Mouse (Mus musculus) layer of hippocampus, postnatal 14 days (tissue): ENCODE results near the gene Abca4. TPM values are rescaled to one million over a fixed set of nuclear protein-coding genes. Genes with fewer than 3 reads are reported as not detected.

Experiments
- DNase-seq, 2 experiments: peaks; one replicate each; pipeline ENCODE4 v3.0.0; 2021 to 2022; ENCODE audit warnings: low spot score in 2 of 2, mixed read lengths in 1 of 2
- long read RNA-seq, 2 experiments: library from polyadenylated mRNA; stranded (forward); transcript quantifications; one replicate each; pipeline ENCODE4 v2.0.0; 2021
- total RNA-seq, 2 experiments: library from RNA; stranded (reverse); gene quantifications; 2 replicates each; pipeline ENCODE4 v1.2.3; 2021

The Abca4 gene
- total RNA-seq = 1 to 10 TPM; 2.6 to 6.6 TPM
- long read RNA-seq, experiment 1 = 0 reads
- long read RNA-seq, experiment 2 = 0 reads

DNA sequence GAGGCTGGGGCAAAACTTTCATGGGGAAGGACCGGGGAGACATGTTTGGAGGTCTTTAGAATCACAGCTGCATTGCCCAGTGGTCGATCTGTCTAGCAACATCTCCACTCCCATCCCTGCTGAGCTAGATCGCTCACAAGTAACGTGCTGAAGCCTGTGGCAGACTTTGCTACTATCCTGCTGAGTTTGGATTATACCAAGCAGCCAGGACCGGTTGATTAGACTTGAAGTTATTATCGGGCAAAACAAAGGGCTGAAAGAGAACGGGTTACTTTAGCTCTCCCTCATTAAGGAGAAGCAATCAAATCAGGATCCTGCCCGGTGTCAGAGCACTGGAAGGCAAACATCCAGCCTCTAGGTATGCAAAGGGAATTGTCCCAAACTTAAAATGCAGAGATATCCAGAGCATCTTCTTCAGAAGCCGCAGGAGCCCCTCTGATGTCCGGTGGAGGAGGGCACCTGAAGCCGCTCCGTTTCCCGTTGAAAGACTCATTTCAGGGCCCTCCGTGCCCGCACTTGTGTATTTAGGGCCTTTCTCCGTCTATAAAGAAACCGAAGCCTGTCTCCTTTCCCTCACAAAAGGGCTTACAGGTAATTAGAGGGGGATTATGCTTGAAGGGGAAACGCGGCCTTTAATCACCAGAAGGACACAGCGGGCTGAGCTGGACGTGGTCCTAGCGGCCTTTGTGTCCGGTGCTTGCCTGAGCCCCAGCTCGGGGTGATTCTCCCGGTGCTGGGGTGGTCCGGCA is at the start of gene Abca4:
Gene Abca4, plus strand, starts transcription at position 645 of the 749 bp plus-strand sequence.
- DNase-seq = no peak

DNA sequence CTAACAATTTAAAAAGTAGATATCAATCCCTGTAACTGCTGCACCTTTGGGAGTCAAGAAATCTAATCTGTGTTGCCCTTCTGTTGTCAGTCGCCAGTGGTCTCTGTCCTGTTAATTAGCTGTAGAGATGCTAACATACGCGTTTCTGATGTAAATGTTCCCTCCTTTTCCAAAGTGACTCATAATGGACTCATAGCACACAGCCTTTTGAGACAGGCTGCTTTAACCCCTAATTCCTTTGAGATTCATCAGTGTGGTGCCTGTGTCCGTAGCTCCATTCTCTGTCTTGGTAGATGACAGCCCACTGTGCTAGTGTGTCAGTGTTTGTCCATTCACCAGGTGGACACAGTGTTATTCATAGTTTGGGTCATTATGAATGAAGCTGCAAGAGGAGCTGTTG is 49.1 kb upstream of the Abca4 start:
- no peak for DNase-seq

DNA sequence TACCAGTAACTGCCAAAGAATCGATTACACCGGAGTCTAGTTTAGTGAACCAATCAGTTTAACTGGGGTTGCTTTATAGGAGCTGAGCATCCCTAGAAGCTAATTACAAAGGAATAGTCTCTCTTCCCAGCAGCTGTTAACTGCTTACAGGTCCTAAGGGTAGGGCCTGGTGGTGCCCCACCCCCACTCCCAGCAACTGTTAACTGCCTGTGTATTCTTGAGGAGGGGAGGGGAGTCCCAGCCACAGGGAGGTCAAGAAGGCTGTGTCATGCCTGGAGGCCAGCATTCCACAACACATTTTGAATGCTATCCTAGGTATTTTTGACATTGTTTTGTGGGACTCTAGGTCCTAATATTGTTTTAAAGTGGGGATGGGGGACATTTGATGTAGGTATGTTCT is 44.3 kb upstream of the Abca4 start:
- DNase-seq = no peak

DNA sequence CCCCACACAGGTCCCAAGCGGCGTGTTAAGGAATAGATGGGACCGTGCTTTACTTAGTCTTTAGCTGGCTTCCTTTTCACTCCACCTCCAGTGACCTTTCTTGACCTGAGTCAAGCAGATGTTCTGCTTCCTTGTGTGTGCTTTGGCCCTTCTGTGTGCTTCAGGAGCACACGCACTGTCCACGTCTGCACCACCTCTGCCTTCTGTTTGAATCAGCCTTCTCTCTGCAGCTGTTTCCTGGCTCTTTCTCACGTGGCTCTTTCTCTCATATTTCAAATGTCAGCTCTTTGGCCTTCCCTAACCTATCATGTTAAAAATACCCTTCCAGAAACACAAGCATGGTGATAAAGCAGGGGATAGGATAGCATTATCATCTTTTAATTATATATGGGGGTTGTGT is 42.7 kb upstream of the Abca4 start:
- DNase-seq = no peak

DNA sequence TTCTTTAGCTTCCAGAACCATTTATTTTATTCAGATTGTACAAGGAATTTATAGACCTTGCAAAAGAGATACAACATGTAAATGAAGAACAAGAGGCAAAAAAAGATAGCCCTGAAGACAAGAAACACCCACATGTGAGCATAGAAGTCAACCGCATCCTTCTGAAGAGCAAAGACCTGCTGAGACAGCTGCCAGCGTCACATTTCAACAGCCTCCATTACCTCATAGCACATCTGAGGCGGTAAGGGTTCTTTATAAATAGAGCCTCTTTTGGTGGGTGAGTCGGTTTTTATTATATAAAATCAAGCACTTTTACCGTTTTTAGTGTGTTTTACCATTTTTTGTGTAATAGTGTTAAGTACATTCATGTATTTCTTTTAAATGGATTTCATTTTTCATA is 34.4 kb upstream of the Abca4 start:
- DNase-seq = no peak

DNA sequence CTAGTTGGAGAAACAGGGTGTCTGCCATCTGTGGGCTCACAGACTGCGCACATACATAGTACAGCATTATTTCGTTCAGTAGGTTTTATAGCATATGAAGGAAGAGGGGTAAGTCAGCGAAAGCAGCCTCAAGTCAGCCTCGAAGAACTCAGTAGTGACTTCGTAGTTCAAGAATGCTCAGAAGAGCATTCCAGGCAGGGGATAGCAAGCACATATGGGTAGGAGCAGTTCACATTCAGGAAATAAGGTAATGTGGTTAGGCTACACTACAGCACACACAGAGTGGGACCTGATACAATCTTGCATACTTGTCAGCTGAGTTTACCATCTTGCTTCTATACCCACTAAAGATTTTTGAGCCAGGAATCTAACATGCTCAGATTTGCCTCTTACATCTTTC is 34.0 kb upstream of the Abca4 start:
- DNase-seq = no peak

DNA sequence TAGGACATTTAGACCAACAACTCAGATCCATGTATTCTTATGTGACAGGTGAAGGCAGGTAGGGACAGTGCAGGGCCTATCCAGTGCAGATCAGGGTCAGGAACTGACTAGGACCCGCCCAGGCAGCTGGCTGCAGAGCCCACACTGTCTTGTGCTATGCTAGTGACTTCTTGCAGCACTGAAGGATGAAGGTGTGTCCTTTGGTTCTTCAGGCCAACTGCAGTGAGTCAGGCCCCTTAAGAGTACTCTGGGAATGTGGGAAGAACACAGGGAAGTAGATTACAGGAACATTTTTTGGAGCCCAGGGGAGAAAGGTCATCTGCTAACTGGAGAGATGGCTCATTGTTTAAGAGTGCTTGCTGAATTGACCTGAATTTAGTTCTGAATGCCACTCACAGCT is 31.8 kb upstream of the Abca4 start:
- DNase-seq = no peak

DNA sequence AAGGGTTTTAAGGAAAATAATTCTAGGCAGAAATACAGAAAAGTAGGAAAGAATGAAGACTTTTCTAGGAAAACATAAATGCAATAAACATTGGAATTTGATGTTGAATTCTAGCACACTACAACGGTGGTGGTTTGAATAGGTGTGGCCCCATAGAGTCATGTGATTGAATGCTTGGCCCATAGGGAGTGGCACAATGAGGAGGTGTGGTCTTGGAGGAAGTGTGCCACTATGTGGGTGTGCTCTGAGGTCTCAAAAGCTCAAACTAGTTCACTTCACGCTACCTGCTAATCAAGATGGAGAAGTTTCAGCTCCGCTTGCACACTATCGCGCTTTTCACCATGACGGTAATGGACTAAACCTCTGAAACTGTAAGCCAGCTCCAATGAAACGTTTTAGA is 25.8 kb upstream of the Abca4 start:
- DNase-seq = no peak

DNA sequence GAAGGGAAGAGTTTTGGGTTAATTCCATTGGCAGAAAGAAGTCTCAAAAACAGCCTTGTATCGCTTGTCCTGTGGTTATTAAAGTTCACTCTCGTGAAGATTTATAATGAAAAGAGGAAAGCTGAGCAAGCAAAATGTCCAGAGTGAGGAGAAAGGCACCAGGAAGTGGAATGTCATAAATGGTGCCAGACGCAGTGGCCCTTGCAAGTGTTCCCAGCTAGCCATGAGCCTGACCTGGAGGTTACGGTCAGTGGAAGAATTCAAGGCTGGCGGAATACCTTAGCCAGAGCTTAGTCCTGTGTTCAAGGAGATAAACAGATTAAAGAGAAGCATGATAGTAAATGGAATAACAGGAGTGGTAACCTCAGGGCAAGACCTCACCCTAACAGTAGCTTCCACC is 25.1 kb upstream of the Abca4 start:
- DNase-seq = no peak

DNA sequence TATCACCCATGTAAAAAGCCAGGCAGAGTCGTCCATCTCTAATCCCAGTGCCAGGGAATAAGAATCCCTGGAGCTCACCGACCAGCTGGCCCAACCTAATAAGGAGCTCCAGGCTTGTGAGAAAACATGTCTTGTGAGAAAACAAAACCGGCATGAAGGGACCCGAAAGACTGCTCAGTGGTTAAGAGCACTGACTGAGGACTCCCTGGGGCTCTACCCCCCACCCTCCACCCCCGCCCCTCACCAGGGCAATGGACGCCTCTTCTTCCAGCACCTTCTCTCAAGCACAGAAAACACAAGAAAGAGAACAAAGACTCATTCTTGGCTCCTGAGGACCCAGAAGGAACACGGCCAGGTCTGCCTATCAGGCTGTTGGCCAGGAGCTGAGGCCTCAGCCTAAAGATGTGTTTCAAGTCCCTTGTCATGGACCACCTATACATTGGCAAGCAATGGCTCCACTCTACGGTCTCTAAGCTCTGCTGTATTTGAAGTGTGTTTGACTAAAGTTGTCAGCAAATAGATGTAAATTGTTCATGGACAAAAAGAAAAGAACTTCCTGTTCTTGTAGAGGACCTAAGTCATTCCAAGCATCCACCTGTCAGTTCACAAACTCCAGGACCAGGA is 23.1 kb upstream of the Abca4 start:
- no peak for DNase-seq

DNA sequence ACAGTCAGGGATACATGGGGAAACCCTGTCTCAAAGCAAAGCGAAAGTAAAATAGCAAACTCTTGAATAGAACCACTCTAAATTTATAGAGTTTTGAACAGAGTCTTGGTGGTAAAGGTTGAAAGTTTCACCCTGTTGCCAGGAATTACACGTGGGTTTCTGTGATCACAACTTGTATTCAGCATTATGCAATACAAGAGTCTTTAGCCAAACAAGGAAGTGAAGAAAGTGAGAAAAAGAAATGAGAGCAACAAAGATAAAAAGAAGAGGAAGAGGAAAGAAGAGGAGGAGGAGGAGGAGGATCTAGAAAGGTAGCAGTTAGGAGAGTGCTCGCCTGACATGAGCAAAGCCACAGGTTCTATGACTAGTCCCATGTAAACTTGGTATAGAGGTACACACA is 21.9 kb upstream of the Abca4 start:
- no peak for DNase-seq

DNA sequence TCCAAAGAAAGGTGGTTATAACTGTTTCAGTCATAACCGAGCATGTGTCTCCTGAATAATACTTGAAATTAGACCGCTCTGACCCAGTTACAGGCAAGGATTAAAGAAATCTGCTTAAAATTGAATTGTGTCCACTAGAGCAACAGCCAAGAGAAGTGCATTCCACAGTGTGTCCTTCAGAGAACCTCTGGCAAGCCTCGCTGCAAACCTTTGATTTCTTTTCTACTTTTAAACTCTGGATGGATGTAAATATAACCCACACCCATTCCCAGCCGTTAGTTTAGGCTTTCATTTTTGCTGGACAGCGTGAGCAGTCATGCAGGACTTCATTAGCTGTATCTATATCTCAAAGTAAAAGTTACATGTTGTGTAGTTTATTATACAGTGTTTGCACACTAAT is 17.6 kb upstream of the Abca4 start:
- DNase-seq = no peak

DNA sequence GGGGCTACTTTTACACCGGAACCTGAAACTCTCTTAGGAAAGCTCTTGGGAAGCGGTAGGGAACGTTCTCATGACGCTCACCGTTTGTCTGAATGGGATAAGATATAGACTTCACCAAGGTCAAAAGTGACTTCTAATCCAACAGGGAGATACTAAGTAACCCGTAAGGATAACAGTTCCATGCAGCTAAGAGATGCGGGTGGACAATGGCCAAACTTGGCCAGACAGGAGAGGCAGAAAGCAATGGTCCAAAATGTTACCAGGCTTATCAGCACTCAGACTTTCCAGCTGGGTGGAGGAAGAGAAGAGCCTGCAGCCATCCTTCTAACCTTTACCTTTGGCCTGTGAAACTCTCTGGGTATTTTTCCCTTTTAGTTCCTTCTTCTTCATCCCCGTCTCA is 16.5 kb upstream of the Abca4 start:
- no peak for DNase-seq

DNA sequence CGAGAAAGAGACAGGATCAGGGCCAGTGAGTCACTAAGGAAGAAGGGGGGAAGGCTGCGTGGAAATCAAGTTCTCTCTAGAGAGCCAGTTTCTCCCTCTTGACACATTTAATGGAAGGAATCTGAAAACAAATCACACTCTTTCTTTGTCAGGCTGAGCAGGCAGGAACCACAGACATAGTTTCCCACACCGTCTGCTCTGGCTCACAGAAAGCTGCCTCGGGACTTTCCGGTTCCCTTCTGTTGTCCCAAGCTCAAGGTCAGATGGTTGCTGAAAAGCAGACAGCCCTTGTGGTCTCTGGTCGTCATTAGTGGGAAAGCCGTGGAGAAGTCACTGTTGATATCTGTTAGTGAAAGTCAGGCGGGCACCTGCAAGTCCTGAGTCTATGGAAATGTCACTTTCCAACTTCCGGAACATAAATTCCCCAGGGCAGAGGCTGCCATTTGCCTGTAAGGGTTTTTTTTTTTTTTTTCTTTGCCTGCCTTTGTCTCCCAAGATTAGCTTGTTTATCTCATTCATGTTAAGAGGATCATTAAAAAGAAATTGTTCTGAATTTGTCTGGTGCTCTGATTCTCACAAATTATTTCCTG is 10.9 kb upstream of the Abca4 start:
- DNase-seq = no peak

DNA sequence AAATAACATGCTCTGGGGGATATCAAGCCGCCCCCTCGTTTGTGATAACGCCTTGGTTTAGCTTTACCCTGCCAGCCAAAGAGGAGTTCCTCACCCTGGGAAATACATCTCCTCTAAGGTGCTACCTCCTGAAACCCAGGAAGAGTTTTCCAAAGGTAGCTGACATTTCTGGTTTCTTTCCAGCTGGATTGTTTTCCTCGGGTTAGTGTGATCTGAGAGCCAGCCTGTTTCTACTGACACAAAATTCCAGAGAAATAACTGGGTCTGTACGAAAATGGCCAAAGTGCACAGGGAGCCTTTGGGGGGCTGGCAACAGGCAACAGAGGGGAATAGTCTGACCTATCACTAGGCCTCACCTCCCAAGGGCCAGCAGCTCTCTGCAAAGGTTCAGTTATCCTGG is 10.0 kb upstream of the Abca4 start:
- no peak for DNase-seq

DNA sequence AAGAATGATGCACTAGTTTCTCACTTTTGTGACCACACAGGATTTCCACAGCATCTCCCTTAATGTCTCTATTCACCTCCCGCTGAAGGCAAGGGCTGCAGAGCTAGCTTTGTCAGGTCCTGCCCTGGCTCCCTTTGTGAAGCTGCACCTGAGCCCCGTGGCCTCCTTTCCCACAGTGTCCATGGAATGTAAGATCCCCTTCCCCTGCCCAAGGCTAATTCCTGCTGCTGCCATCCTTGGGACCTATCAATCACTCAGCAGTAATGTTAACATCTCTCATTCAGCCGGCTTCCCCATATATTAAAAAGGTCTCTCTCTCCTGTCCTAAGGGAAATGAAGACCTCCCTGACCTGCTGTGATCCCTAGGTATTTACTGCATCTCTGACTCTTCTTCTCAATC is 9.2 kb upstream of the Abca4 start:
- DNase-seq = no peak

DNA sequence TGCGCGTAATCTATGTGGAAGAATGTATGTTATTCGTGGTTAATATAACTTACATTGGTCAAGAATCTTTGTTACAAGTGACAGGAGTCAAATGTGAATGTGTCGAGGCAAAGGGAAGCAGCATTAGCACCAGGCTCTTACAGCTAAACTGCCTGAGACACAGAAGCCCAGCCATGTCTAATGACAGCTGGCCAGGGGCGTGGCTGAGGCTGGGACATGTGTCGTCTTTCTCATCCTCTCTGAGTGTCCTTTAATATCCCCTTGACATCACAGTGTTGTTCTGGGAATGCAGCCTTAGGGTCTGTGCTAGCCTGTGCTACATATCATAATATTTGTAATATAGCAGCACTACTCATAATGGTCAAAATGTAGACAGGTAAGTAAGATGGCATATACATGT is 3.7 kb upstream of the Abca4 start:
- DNase-seq = no peak

DNA sequence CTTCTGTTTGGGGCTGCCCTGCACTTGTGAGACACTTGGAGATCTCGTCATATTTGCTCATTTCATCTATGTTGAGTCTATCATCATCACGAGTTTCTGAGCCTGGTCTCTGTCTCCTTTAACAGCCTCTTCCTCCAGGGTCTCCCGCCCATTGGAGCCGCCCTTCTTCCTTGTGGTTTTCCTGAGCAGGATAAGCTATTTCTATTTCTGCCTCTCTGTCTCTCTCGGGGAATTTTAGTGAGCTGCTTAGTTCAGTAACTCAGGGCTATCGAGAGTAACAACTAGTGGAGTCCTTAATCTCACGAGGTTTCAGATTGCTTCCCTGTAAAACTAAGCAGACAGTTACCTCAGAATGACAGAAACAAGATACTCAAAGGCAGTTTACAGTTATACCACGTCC is 1.1 kb upstream of the Abca4 start:
- no peak for DNase-seq

DNA sequence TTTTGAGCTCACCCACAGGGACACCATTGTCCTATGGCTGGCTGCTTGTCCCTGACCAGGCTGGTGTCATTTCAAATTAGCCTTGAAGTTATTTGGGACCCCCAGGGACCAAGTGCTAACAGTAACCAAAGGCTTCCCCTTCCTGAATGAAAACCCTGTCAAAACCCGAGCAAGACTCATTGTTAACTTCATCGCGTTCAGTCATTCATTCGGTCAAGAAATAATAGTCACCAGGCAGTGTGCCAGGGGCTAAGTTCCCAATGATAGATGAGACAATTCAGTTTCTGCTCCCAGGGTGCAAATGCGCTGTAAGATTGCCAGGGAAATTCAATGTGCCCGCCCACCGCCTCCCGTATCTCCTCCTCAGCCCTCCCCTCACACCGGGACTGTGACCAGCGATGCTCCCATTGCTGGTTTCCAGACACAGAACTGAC is 2.0 kb downstream of the Abca4 start:
- DNase-seq = peak in 1 of 2 experiments; percentile 39

DNA sequence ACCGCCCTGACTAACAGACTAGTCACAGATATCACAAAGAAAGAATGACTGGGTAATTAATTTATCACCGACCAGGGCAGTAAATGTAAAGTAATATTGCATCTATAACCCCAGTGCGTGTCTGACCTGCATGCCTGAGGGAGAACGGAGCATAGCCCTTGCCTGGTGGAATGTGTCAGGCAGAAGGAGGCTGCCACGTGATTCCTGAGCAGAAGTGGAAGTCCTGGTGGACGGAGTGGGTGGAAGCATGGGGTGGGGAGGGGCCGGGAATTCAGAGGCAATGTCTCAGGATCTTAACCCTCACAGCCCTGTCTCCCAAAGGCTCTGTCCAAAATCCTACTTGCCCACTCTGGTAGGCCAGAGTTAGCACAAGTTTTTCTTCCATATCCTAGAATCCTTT is 3.2 kb downstream of the Abca4 start:
- no peak for DNase-seq

DNA sequence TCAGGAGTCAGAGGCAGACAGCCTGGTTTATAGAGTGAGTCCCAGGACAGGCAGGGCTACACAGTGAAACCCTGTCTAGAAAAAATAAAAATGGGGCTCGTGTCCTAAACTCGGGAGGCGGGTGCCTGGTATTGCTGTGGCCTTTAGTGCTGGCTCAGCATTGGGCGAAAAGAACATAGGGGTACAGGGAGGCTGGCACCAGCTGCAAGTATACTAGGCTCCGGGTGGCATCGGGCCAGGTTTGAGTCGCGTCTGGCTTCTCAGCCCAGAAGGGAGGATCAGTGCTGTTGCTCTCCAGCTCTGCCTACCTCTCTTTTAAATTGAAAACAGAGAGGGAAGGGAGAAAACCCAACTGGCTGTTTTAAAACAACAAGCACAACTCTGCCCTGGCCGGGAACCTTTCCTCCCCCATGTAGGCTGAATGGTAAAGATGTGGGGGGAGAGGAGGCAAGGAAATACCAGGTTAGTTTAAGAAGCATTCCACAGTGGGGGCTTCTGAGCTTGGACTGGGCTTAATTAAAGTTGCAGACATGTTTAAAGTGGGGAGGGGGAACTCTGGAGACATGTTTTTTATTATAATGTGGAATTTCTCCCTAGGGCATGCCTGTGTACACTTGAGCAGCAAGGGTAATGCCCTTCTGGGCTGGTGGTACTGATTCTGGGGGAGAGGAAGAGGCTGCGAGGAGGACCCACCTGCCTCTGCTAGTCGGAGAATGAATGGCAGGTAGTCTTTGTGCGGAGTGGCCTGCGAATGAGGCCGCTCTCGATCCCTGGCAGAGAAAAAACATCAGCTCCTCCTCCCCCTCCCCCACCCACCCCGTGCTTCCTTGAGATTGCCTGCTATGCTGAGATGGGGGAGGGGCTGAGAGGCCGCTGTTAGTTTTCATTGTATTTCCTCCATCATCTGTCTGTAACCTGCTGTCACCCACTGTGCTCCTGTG is 3.9 kb downstream of the Abca4 start:
- peak; percentile 46 to 65 for DNase-seq

DNA sequence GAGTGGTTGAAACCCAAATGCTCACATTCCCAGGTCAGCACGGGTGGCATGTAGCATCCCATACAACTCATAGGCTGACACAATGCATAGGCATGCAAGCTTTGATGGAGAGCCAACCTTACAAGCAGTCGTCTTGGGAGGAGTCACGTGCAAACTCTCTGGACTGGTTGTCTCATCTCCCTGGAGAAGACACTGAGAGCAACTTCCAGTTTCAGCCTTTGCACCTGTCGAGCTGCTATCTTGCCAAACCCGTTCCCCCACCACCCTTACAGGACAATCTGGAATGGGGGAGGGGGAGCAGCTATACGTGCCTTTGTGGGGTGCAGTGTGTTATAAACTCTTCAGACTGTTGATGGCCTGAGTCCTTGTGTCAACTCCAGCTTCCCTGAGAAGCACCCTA is 4.9 kb downstream of the Abca4 start:
- DNase-seq = no peak
